Mouse (Mus musculus): Measurements from ENCODE around the gene Gpr18. TPM values are rescaled to one million over a fixed set of nuclear protein-coding genes. Genes with fewer than 3 reads are reported as not detected.

The Gpr18 gene
- total and polyA plus RNA-seq, 3 experiments: 33.5 to 46.2 (median 37.0) TPM

- Histone ChIP-seq H3K4me3 (replicated peaks in 1 of 3; ENCODE audit: low read depth in 2 of 3, low read length in 2 of 3, poor library complexity in 1 of 3) (no peak overlapping the region), H3K27ac (ENCODE audit: insufficient read depth, low read depth) (no peak overlapping the region), H3K36me3 (replicated peaks in 1 of 2; ENCODE audit: control insufficient read depth in 1 of 2, insufficient read depth in 1 of 2, low read length in 1 of 2) (peaks cover 0 to 33% of the 10 kb centered on the region in 2 experiments), H3K9me3 (replicated peaks; ENCODE audit: low read length) (no peaks in the 10 kb centered on the region), H3K4me2 (ENCODE audit: insufficient read depth, low read depth, poor library complexity, severe bottlenecking) (no peak overlapping the region), H3K9ac (ENCODE audit: insufficient read depth, low read depth) (no peak overlapping the region), H3K4me1 (ENCODE audit: control insufficient read depth in 1 of 2, insufficient read depth in 2 of 2) (peaks cover 15 to 70% of the 10 kb centered on the region in 2 experiments), H3K79me2 (replicated peaks; ENCODE audit: control insufficient read depth, extremely low read depth, insufficient read depth, poor library complexity, severe bottlenecking) (no peaks in the 10 kb centered on the region), H3K27me3 (replicated peaks) (no peaks in the 10 kb centered on the region)
- in situ Hi-C loops (cut with MboI; ENCODE audit: low pct_ligation_motif_present, low pct_unique_long_range_greater_than_20kb, low sequenced_read_pairs): no loop called here
- DNase-seq (ENCODE audit: extremely low read depth): no peak
- dilution Hi-C loops (cut with MboI; ENCODE audit: extremely low pct_ligation_motif_present, extremely low pct_unique_long_range_greater_than_20kb, low sequenced_read_pairs): no loop called here
- TF ChIP-seq POLR2AphosphoS2 (IDR thresholded peaks at IDR 0.05; ENCODE audit: low read depth, low read length): no peak
- no peak for TF ChIP-seq GABPA (IDR thresholded peaks at IDR 0.05; ENCODE audit: insufficient replicate concordance, low read depth, low read length)
- TF ChIP-seq IRF4 (IDR thresholded peaks at IDR 0.05; ENCODE audit: low read depth, low read length): no peak
- TF ChIP-seq MAX (IDR thresholded peaks at IDR 0.05; ENCODE audit: low read length): no peak
- TF ChIP-seq ELF1 (IDR thresholded peaks at IDR 0.05; ENCODE audit: low read depth, low read length): no peak
- TF ChIP-seq SIN3A (IDR thresholded peaks at IDR 0.05; ENCODE audit: low read length): no peak
- no peak for TF ChIP-seq PAX5 (IDR thresholded peaks at IDR 0.05; ENCODE audit: low read length)
- TF ChIP-seq RCOR1 (conservative IDR thresholded peaks at IDR 0.05; ENCODE audit: low read depth, low read length): no peak
- no peak for TF ChIP-seq USF1 (IDR thresholded peaks at IDR 0.05; ENCODE audit: low read depth, low read length)
- no peak for TF ChIP-seq NRF1 (IDR thresholded peaks at IDR 0.05; ENCODE audit: low read depth, low read length)
Observed at GRCm38 (mm10) chr14:121926901-121927300, 11.3 kb upstream of the Gpr18 start.

GRCm38 (mm10) chr14:121924876-121925275 is 9.3 kb upstream of the Gpr18 start:
- H3K9me3 ChIP-seq (replicated peaks; ENCODE audit: low read length): no peaks in the 10 kb centered on the region
- H3K4me1 ChIP-seq (ENCODE audit: control insufficient read depth in 1 of 2, insufficient read depth in 2 of 2): peaks cover 10 to 59% of the 10 kb centered on the region in 2 experiments
- H3K4me3 ChIP-seq (replicated peaks in 1 of 3; ENCODE audit: low read depth in 2 of 3, low read length in 2 of 3, poor library complexity in 1 of 3): no peak overlapping the region
- no peak for DNase-seq (ENCODE audit: extremely low read depth)
- no peak overlapping the region for H3K27ac ChIP-seq (ENCODE audit: insufficient read depth, low read depth)
- H3K9ac ChIP-seq (ENCODE audit: insufficient read depth, low read depth): no peak overlapping the region
- peaks cover 2 to 47% of the 10 kb centered on the region in 2 experiments for H3K36me3 ChIP-seq (replicated peaks in 1 of 2; ENCODE audit: control insufficient read depth in 1 of 2, insufficient read depth in 1 of 2, low read length in 1 of 2)
- in situ Hi-C loops (cut with MboI; ENCODE audit: low pct_ligation_motif_present, low pct_unique_long_range_greater_than_20kb, low sequenced_read_pairs) (loop anchor here (5.0 kb wide), 1 partner anchor 58 kb away; no protein-coding TSS in a partner anchor), dilution Hi-C loops (cut with MboI; ENCODE audit: extremely low pct_ligation_motif_present, extremely low pct_unique_long_range_greater_than_20kb, low sequenced_read_pairs) (no loop called here)
- no peaks in the 10 kb centered on the region for H3K79me2 ChIP-seq (replicated peaks; ENCODE audit: control insufficient read depth, extremely low read depth, insufficient read depth, poor library complexity, severe bottlenecking)
- TF ChIP-seq JUND (conservative IDR thresholded peaks at IDR 0.05; ENCODE audit: low read depth, low read length): no peak
- no peak for TF ChIP-seq RCOR1 (conservative IDR thresholded peaks at IDR 0.05; ENCODE audit: low read depth, low read length)
- TF ChIP-seq ELF1 (IDR thresholded peaks at IDR 0.05; ENCODE audit: low read depth, low read length): no peak
- no peak for TF ChIP-seq JUN (IDR thresholded peaks at IDR 0.05; ENCODE audit: insufficient read depth, low read depth, low read length)
- TF ChIP-seq USF1 (IDR thresholded peaks at IDR 0.05; ENCODE audit: low read depth, low read length): no peak
- TF ChIP-seq TCF12 (IDR thresholded peaks at IDR 0.05; ENCODE audit: low read depth, low read length): no peak
- TF ChIP-seq IRF4 (IDR thresholded peaks at IDR 0.05; ENCODE audit: low read depth, low read length): no peak
- TF ChIP-seq CHD2 (IDR thresholded peaks at IDR 0.05; ENCODE audit: low read length): no peak
- TF ChIP-seq SIN3A (IDR thresholded peaks at IDR 0.05; ENCODE audit: low read length): no peak
- no peak for TF ChIP-seq MEF2A (IDR thresholded peaks at IDR 0.05; ENCODE audit: borderline replicate concordance, low read depth, low read length)
- TF ChIP-seq KAT2A (IDR thresholded peaks at IDR 0.05; ENCODE audit: insufficient replicate concordance, low read length): no peak
- no peak for TF ChIP-seq ZMIZ1 (IDR thresholded peaks at IDR 0.05; ENCODE audit: low read depth, low read length)
- no peak for TF ChIP-seq UBTF (IDR thresholded peaks at IDR 0.05; ENCODE audit: low read depth, low read length)
- TF ChIP-seq HCFC1 (IDR thresholded peaks at IDR 0.05; ENCODE audit: low read depth, low read length): no peak
- no peak for TF ChIP-seq MXI1 (IDR thresholded peaks at IDR 0.05; ENCODE audit: low read depth, low read length)
- TF ChIP-seq BHLHE40 (IDR thresholded peaks at IDR 0.05; ENCODE audit: low read depth, low read length): no peak
- no peak for TF ChIP-seq ETS1 (conservative IDR thresholded peaks at IDR 0.05; ENCODE audit: low read depth, low read length)
- H3K27me3 ChIP-seq (replicated peaks): no peaks in the 10 kb centered on the region
- H3K4me2 ChIP-seq (ENCODE audit: insufficient read depth, low read depth, poor library complexity, severe bottlenecking): no peak overlapping the region
